Mouse (Mus musculus) embryo, embryonic 11 days (tissue): Measurements from ENCODE around the gene Fastkd5.
"Not testable (repeated sequence)": the region's sequence is repeated elsewhere in the genome, so short reads cannot be mapped to it uniquely, and the experiment has no call there.

Source experiments
- DNase-seq: peaks from one replicate; pipeline ENCODE4 v3.0.0-alpha.2; 2015

Gene Fastkd5

GRCm38 (mm10) chr2:130629839-130630203, at the start of gene Fastkd5, which contains the start of gene Ubox5:
TSS of gene Fastkd5 (minus strand) at chr2:130630027.
TSS of gene Ubox5 (minus strand) at chr2:130630038.
- DNase-seq, result peak; percentile 94

- no peak for DNase-seq
Measured at GRCm38 (mm10) chr2:130679154-130679553, 49.3 kb upstream of the Fastkd5 start.

GRCm38 (mm10) chr2:130677211-130677610, 47.4 kb upstream of the Fastkd5 start:
- DNase-seq, result no peak

GRCm38 (mm10) chr2:130667559-130667958, 37.7 kb upstream of the Fastkd5 start, which contains the start of gene Itpa:
TSS of gene Itpa (plus strand) at chr2:130667610.
- peak; percentile 96 for DNase-seq

- peak; percentile 97 for DNase-seq
Measured at GRCm38 (mm10) chr2:130664102-130664701, 34.4 kb upstream of the Fastkd5 start, which contains the start of gene Ddrgk1. TSS of gene Ddrgk1 (minus strand) at chr2:130664659.

GRCm38 (mm10) chr2:130663342-130663741, 33.5 kb upstream of the Fastkd5 start:
- DNase-seq, result no peak

- no peak for DNase-seq
Measured at GRCm38 (mm10) chr2:130658530-130658929, 28.7 kb upstream of the Fastkd5 start.

GRCm38 (mm10) chr2:130657541-130657940, 27.7 kb upstream of the Fastkd5 start:
- DNase-seq, result no peak

GRCm38 (mm10) chr2:130656536-130656935, 26.7 kb upstream of the Fastkd5 start:
- no peak for DNase-seq

- DNase-seq, result no peak
Measured at GRCm38 (mm10) chr2:130655660-130656339, 26.0 kb upstream of the Fastkd5 start.

GRCm38 (mm10) chr2:130653760-130654159, 23.9 kb upstream of the Fastkd5 start:
- DNase-seq, result no peak

GRCm38 (mm10) chr2:130653303-130653702, 23.5 kb upstream of the Fastkd5 start:
- DNase-seq, result no peak

- DNase-seq, result not testable (repeated sequence)
Measured at GRCm38 (mm10) chr2:130649028-130649427, 19.2 kb upstream of the Fastkd5 start.

- DNase-seq, result no peak
Measured at GRCm38 (mm10) chr2:130645198-130645597, 15.4 kb upstream of the Fastkd5 start.

GRCm38 (mm10) chr2:130642684-130643369, 13.0 kb upstream of the Fastkd5 start, which contains the start of gene Lzts3:
TSS of gene Lzts3 (minus strand) at chr2:130642803.
- DNase-seq, result peak; percentile 97

GRCm38 (mm10) chr2:130642197-130642660, 12.4 kb upstream of the Fastkd5 start:
- peak; percentile 48 for DNase-seq

GRCm38 (mm10) chr2:130641351-130642025, 11.7 kb upstream of the Fastkd5 start:
- DNase-seq, result no peak

- DNase-seq, result no peak
Measured at GRCm38 (mm10) chr2:130639276-130639675, 9.4 kb upstream of the Fastkd5 start.

- DNase-seq, result no peak
Measured at GRCm38 (mm10) chr2:130638101-130638611, 8.3 kb upstream of the Fastkd5 start.

GRCm38 (mm10) chr2:130635847-130636246, 6.0 kb upstream of the Fastkd5 start:
- DNase-seq, result peak; percentile 34

GRCm38 (mm10) chr2:130634739-130635411, 5.0 kb upstream of the Fastkd5 start:
- DNase-seq, result peak; percentile 77
